Mouse (Mus musculus) MEL (cell line): ENCODE results near the gene Amdhd2. TPM values are rescaled to one million over a fixed set of nuclear protein-coding genes. Genes with fewer than 3 reads are reported as not detected.

Experiments
- DNase-seq: peaks from one replicate; pipeline ENCODE4 v3.0.0; 2011; ENCODE audit warnings: low read depth, low spot score
- H3K27ac ChIP-seq: 2 replicates; pipeline ENCODE4 v1.5.1; 2012; ENCODE audit warnings: low read depth, mild to moderate bottlenecking, control low read depth, low read length, moderate library complexity; ENCODE audit not compliant: control insufficient read depth
- H3K27me3 ChIP-seq, 2 experiments: fragments of 150-350 bp in 1 of 2; sonication (generic) in 1 of 2; 2 replicates each; pipeline ENCODE4 v1.6.1; 2012; ENCODE audit warnings: low read length in 2 of 2, mild to moderate bottlenecking in 2 of 2, improper control_type of control experiment in 1 of 2, moderate library complexity in 1 of 2; ENCODE audit not compliant: insufficient read depth in 2 of 2, control insufficient read depth in 1 of 2
- H3K36me3 ChIP-seq, 2 experiments: 2 replicates each; pipeline ENCODE4 v1.6.1; 2012 to 2014; ENCODE audit warnings: low read length in 2 of 2, improper control_type of control experiment in 1 of 2, inconsistent platforms in 1 of 2, mild to moderate bottlenecking in 1 of 2; ENCODE audit not compliant: insufficient read depth in 2 of 2, control insufficient read depth in 1 of 2
- H3K4me1 ChIP-seq, 2 experiments: fragments of 150-350 bp in 1 of 2; sonication (generic) in 1 of 2; 2 replicates each; pipeline ENCODE4 v1.6.1; 2012; ENCODE audit warnings: low read length in 2 of 2, improper control_type of control experiment in 1 of 2, mild to moderate bottlenecking in 1 of 2; ENCODE audit not compliant: insufficient read depth in 2 of 2, control insufficient read depth in 1 of 2
- H3K4me3 ChIP-seq, 2 experiments: fragments of 150-350 bp in 1 of 2; sonication (generic) in 1 of 2; 2 replicates each; pipeline ENCODE4 v1.5.1; 2012; ENCODE audit warnings: low read depth in 2 of 2, low read length in 2 of 2, mild to moderate bottlenecking in 2 of 2, moderate library complexity in 2 of 2, control low read depth in 1 of 2, improper control_type of control experiment in 1 of 2; ENCODE audit not compliant: control insufficient read depth in 1 of 2, insufficient read depth in 1 of 2
- H3K79me2 ChIP-seq: 2 replicates; pipeline ENCODE4 v1.6.1; 2012; ENCODE audit warnings: mild to moderate bottlenecking, low read length, moderate library complexity; ENCODE audit not compliant: control insufficient read depth, poor library complexity, insufficient read depth
- H3K9ac ChIP-seq: 2 replicates; pipeline ENCODE4 v1.6.1; 2012; ENCODE audit warnings: low read depth, mild to moderate bottlenecking, control low read depth, low read length, moderate library complexity; ENCODE audit not compliant: control insufficient read depth, poor library complexity, severe bottlenecking
- H3K9me3 ChIP-seq: fragments of 150-350 bp; sonication (generic); replicated peaks from 2 replicates; pipeline ENCODE4 v1.6.1; 2012; ENCODE audit warnings: mild to moderate bottlenecking, low read length, improper control_type of control experiment, moderate library complexity; ENCODE audit not compliant: insufficient read depth
- CHD1 ChIP-seq: IDR thresholded peaks from 2 replicates; pipeline ENCODE4 v1.6.1; 2012; ENCODE audit warnings: low read depth, mild to moderate bottlenecking, inconsistent platforms, low read length, improper control_type of control experiment
- CHD2 ChIP-seq: IDR thresholded peaks from 2 replicates; pipeline ENCODE4 v1.6.1; 2011; ENCODE audit warnings: low read length, improper control_type of control experiment
- CTCF ChIP-seq, 3 experiments: IDR thresholded peaks in 2 of 3; conservative IDR thresholded peaks in 1 of 3; 2 replicates each; pipeline ENCODE4 v1.5.1; 2011 to 2012; ENCODE audit warnings: low read length in 3 of 3, low read depth in 2 of 3, mild to moderate bottlenecking in 2 of 3, improper control_type of control experiment in 1 of 3, inconsistent platforms in 1 of 3, mixed read lengths in 1 of 3, moderate library complexity in 1 of 3; ENCODE audit not compliant: control insufficient read depth in 1 of 3, insufficient read depth in 1 of 3, poor library complexity in 1 of 3, severe bottlenecking in 1 of 3
- ELF1 ChIP-seq: IDR thresholded peaks from 2 replicates; pipeline ENCODE4 v1.6.1; 2014; ENCODE audit warnings: low read depth, mild to moderate bottlenecking, inconsistent platforms, low read length, improper control_type of control experiment, moderate library complexity
- GABPA ChIP-seq: IDR thresholded peaks from 2 replicates; pipeline ENCODE4 v1.6.1; 2012; ENCODE audit warnings: low read depth, mild to moderate bottlenecking, inconsistent platforms, low read length, improper control_type of control experiment, moderate library complexity
- GATA1 ChIP-seq: IDR thresholded peaks from 2 replicates; pipeline ENCODE4 v1.6.1; 2011; ENCODE audit warnings: low read depth, low read length, improper control_type of control experiment
- HCFC1 ChIP-seq: IDR thresholded peaks from 2 replicates; pipeline ENCODE4 v1.6.1; 2012; ENCODE audit warnings: low read depth, mild to moderate bottlenecking, inconsistent platforms, low read length, improper control_type of control experiment, moderate library complexity
- KAT2A ChIP-seq: conservative IDR thresholded peaks from 2 replicates; pipeline ENCODE4 v1.6.1; 2012; ENCODE audit warnings: low read depth, low read length, improper control_type of control experiment, inconsistent platforms
- MAX ChIP-seq: IDR thresholded peaks from 2 replicates; pipeline ENCODE4 v1.6.1; 2011; ENCODE audit warnings: low read length, improper control_type of control experiment
- MAZ ChIP-seq: IDR thresholded peaks from 2 replicates; pipeline ENCODE4 v1.6.1; 2012; ENCODE audit warnings: low read depth, mild to moderate bottlenecking, inconsistent platforms, low read length, improper control_type of control experiment
- MEF2A ChIP-seq: IDR thresholded peaks from 2 replicates; pipeline ENCODE4 v1.6.1; 2014; ENCODE audit warnings: low read depth, mild to moderate bottlenecking, inconsistent platforms, low read length, improper control_type of control experiment; ENCODE audit not compliant: poor library complexity, insufficient replicate concordance, severe bottlenecking; ENCODE audit errors: extremely low read depth
- MXI1 ChIP-seq: IDR thresholded peaks from 2 replicates; pipeline ENCODE4 v1.6.1; 2011; ENCODE audit warnings: mild to moderate bottlenecking, low read depth, low read length, improper control_type of control experiment
- MYC ChIP-seq: IDR thresholded peaks from 2 replicates; pipeline ENCODE4 v1.6.1; 2011; ENCODE audit warnings: low read depth, mild to moderate bottlenecking, low read length, improper control_type of control experiment, moderate library complexity
- POLR2AphosphoS5 ChIP-seq: IDR thresholded peaks from 2 replicates; pipeline ENCODE4 v1.6.1; 2012; ENCODE audit warnings: low read depth, borderline replicate concordance, mild to moderate bottlenecking, inconsistent platforms, low read length, moderate library complexity, mixed read lengths
- RAD21 ChIP-seq: IDR thresholded peaks from 2 replicates; pipeline ENCODE4 v1.6.1; 2011; ENCODE audit warnings: mild to moderate bottlenecking, low read depth, low read length, improper control_type of control experiment
- RCOR1 ChIP-seq: IDR thresholded peaks from 2 replicates; pipeline ENCODE4 v1.6.1; 2012; ENCODE audit warnings: low read depth, mild to moderate bottlenecking, inconsistent platforms, low read length, improper control_type of control experiment
- SIN3A ChIP-seq: IDR thresholded peaks from 2 replicates; pipeline ENCODE4 v1.6.1; 2012; ENCODE audit warnings: low read length, improper control_type of control experiment, inconsistent platforms
- SMC3 ChIP-seq: IDR thresholded peaks from 2 replicates; pipeline ENCODE4 v1.6.1; 2011; ENCODE audit warnings: low read depth, low read length, improper control_type of control experiment
- TAL1 ChIP-seq: IDR thresholded peaks from 2 replicates; pipeline ENCODE4 v1.6.1; 2012; ENCODE audit warnings: mild to moderate bottlenecking, inconsistent platforms, low read length, moderate library complexity, mixed read lengths
- TBP ChIP-seq: IDR thresholded peaks from 2 replicates; pipeline ENCODE4 v1.8.0; 2011; ENCODE audit warnings: low read depth, low read length, improper control_type of control experiment
- TCF12 ChIP-seq: IDR thresholded peaks from 2 replicates; pipeline ENCODE4 v1.6.1; 2014; ENCODE audit warnings: low read depth, mild to moderate bottlenecking, inconsistent platforms, low read length, improper control_type of control experiment, moderate library complexity
- ZC3H11A ChIP-seq: IDR thresholded peaks from 2 replicates; pipeline ENCODE4 v1.6.1; 2012; ENCODE audit warnings: low read depth, mild to moderate bottlenecking, inconsistent platforms, low read length, improper control_type of control experiment
- ZMIZ1 ChIP-seq: IDR thresholded peaks from 2 replicates; pipeline ENCODE4 v1.6.1; 2012; ENCODE audit warnings: low read depth, mild to moderate bottlenecking, inconsistent platforms, low read length, improper control_type of control experiment, moderate library complexity
- ZNF384 ChIP-seq: IDR thresholded peaks from 2 replicates; pipeline ENCODE4 v1.6.1; 2012; ENCODE audit warnings: low read depth, mild to moderate bottlenecking, inconsistent platforms, low read length, improper control_type of control experiment
- polyA plus RNA-seq, 2 experiments: library from polyadenylated mRNA; stranded (reverse) in 1 of 2; unstranded in 1 of 2; fragments of >175 nt in 1 of 2; fragments of >200 nt in 1 of 2; gene quantifications; 2 replicates each; pipeline versions ENCODE4 v1.2.1 to v1.2.4; 2012; ENCODE audit warnings: low replicate concordance in 2 of 2, low read depth in 1 of 2; ENCODE audit not compliant: insufficient read length in 2 of 2, insufficient read depth in 1 of 2, missing spikeins in 1 of 2
- total RNA-seq: library from RNA; depleted of rRNA; stranded (reverse); fragments of 300-350 nt; gene quantifications from 2 replicates; pipeline ENCODE4 v1.2.3, GENCODE M21; 2012

The Amdhd2 gene
- total and polyA plus RNA-seq, 3 experiments = 11.4 to 36.1 TPM; not detected in 1

GRCm38 (mm10) chr17:24151890-24152563, 11.5 kb downstream of the Amdhd2 start (continued):
- TF ChIP-seq MAZ (peak; percentile 77; the same call in 1 of the 2 replicates), CHD1 (no peak), CHD2 (no peak), ELF1 (no peak), CTCF (IDR thresholded peaks at IDR 0.05 in 2 of 3, conservative IDR thresholded peaks at IDR 0.05 in 1 of 3; ENCODE audit: control insufficient read depth in 1 of 3, insufficient read depth in 1 of 3, low read depth in 2 of 3, low read length in 3 of 3, poor library complexity in 1 of 3, severe bottlenecking in 1 of 3) (peak; percentile 79 to 98 (median 87)), MXI1 (peak; percentile 66), GATA1 (no peak), TCF12 (0 out of 2 replicates have a peak, but pooled peaks have one; percentile 44), SMC3 (peak; percentile 93), MAX (peak; percentile 65; the same call in 1 of the 2 replicates), TBP (peak; percentile 58; the same call in 1 of the 2 replicates), SIN3A (peak; percentile 88), MEF2A (no peak), TAL1 (no peak), GABPA (0 out of 2 replicates have a peak, but pooled peaks have one; percentile 40), RAD21 (peak; percentile 70), KAT2A (no peak)

- peaks cover 0 to 7% of the 10 kb centered on the region in 2 experiments; a peak in 1 of 4 replicates for H3K4me1 ChIP-seq
- H3K27ac ChIP-seq = no peak overlapping the region
- H3K9me3 ChIP-seq = no peaks in the 10 kb centered on the region
- no peak for DNase-seq
- H3K9ac ChIP-seq = no peak overlapping the region
- no peak overlapping the region; a peak in 1 of 4 replicates for H3K4me3 ChIP-seq
- no peaks in the 10 kb centered on the region for H3K79me2 ChIP-seq
- H3K36me3 ChIP-seq = peaks cover 0 to 7% of the 10 kb centered on the region in 2 experiments; a peak in 2 of 4 replicates
- TF ChIP-seq MEF2A (no peak), ZNF384 (peak; percentile 64)
- H3K27me3 ChIP-seq = no peaks in the 10 kb centered on the region
Measured at GRCm38 (mm10) chr17:24151382-24151781, 12.2 kb downstream of the Amdhd2 start.

DNA sequence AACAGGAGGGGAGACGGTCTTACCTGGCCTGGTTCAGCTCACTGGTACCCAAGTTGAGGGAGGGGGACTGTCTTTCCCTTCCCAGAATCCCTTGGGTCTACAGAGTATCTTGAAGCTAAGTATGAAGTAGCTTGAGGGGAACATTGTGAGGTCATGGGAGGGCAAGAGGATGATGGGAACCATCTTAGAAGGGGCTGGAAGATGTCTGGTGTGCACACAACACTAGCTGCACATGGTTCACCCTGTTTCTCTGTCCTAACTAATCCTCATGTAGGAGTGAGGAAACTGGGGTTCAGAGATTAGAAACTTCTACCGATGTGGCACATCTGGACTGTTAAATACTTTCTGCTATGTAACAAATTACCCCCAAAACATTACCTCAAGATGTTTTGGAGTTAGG, 12.7 kb downstream of the Amdhd2 start, which contains the start of gene Pdpk1:
Gene Pdpk1, minus strand, starts transcription at position 101 of the 400 bp plus-strand sequence.
- peak within 1 kb of the TSS; percentile 67 for H3K9ac ChIP-seq
- no peak within 1 kb of the TSS for H3K27ac ChIP-seq
- H3K4me3 ChIP-seq = peak within 1 kb of the TSS; percentile 60 to 71

More for the DNA sequence above, 12.7 kb downstream of the Amdhd2 start, which contains the start of gene Pdpk1:
- Histone ChIP-seq H3K36me3 (peaks cover 0 to 7% of the 10 kb centered on the region in 2 experiments; a peak in 2 of 4 replicates), H3K27me3 (no peaks in the 10 kb centered on the region), H3K4me1 (peaks cover 0 to 7% of the 10 kb centered on the region in 2 experiments; a peak in 1 of 4 replicates), H3K79me2 (no peaks in the 10 kb centered on the region), H3K9me3 (no peaks in the 10 kb centered on the region)
- TF ChIP-seq POLR2AphosphoS5 (no peak), ZMIZ1 (no peak), GATA1 (no peak), MYC (no peak), ZNF384 (no peak), CHD1 (no peak), RCOR1 (no peak), MXI1 (no peak), RAD21 (no peak), MAZ (no peak), HCFC1 (no peak), ZC3H11A (no peak)
- DNase-seq = no peak
